Mouse (Mus musculus) adrenal gland, postnatal 4 days (tissue): ENCODE measurements around the gene Psma5. TPM values are rescaled to one million over a fixed set of nuclear protein-coding genes. Genes with fewer than 3 reads are reported as not detected.
"Not testable (repeated sequence)": the region's sequence is repeated elsewhere in the genome, so short reads cannot be mapped to it uniquely, and the experiment has no call there.

Source experiments
- DNase-seq, 2 experiments: peaks; one replicate each; pipeline ENCODE4 v3.0.0; 2021 to 2022; ENCODE audit warnings: low spot score in 2 of 2, mixed read lengths in 2 of 2
- long read RNA-seq, 2 experiments: library from polyadenylated mRNA; stranded (forward); transcript quantifications; one replicate each; pipeline ENCODE4 v2.0.0; 2021
- total RNA-seq, 2 experiments: library from RNA; stranded (reverse); gene quantifications; 2 replicates each; pipeline ENCODE4 v1.2.3; 2021

Gene Psma5
- total RNA-seq: 100 to 1,000 TPM in 1 of 2 experiments, 10 to 100 TPM in 1; 99.9 to 102 TPM
- long read RNA-seq, experiment 1, transcript Psma5-201 (9 exons, 1,239 nt): major isoform, 173 of 184 reads
- long read RNA-seq, experiment 1, partial matches to known transcripts: 9 of 184 reads
- long read RNA-seq, experiment 1, other reads (novel, unspliced or antisense): 2 of 184 reads
- long read RNA-seq, experiment 2, transcript Psma5-201 (9 exons, 1,239 nt): major isoform, 150 of 184 reads
- long read RNA-seq, experiment 2, partial matches to known transcripts: 26 of 184 reads
- long read RNA-seq, experiment 2, other reads (novel, unspliced or antisense): 8 of 184 reads

GRCm38 (mm10) chr3:108256719-108257637 is at the start of gene Psma5:
Psma5 (plus strand) TSS chr3:108256926.
- peak; percentile 86 to 94 for DNase-seq

- no peak for DNase-seq
Measured at GRCm38 (mm10) chr3:108209001-108209400, 47.7 kb upstream of the Psma5 start.

GRCm38 (mm10) chr3:108209536-108209935 is 47.2 kb upstream of the Psma5 start:
- no peak for DNase-seq

GRCm38 (mm10) chr3:108209946-108210770 is 46.6 kb upstream of the Psma5 start:
- DNase-seq: peak; percentile 70 to 87

GRCm38 (mm10) chr3:108210771-108211139 is 46.0 kb upstream of the Psma5 start, which contains the start of gene Atxn7l2:
Atxn7l2 (minus strand) TSS chr3:108210934.
- peak in 1 of 2 experiments; percentile 44 for DNase-seq

- DNase-seq: no peak
Measured at GRCm38 (mm10) chr3:108211845-108212244, 44.9 kb upstream of the Psma5 start.

- DNase-seq: no peak
Measured at GRCm38 (mm10) chr3:108212406-108212805, 44.3 kb upstream of the Psma5 start.

GRCm38 (mm10) chr3:108214734-108215133 is 42.0 kb upstream of the Psma5 start:
- no peak for DNase-seq

- DNase-seq: no peak
Measured at GRCm38 (mm10) chr3:108220661-108221060, 36.1 kb upstream of the Psma5 start.

GRCm38 (mm10) chr3:108225711-108226557 is 30.8 kb upstream of the Psma5 start:
- DNase-seq: no peak

GRCm38 (mm10) chr3:108226558-108227350 is 30.0 kb upstream of the Psma5 start, which contains the start of gene Sypl2:
Sypl2 (minus strand) TSS chr3:108226648.
- no peak for DNase-seq

GRCm38 (mm10) chr3:108227521-108227920 is 29.2 kb upstream of the Psma5 start:
- no peak for DNase-seq

- no peak for DNase-seq
Measured at GRCm38 (mm10) chr3:108231646-108232045, 25.1 kb upstream of the Psma5 start.

GRCm38 (mm10) chr3:108237474-108238102 is 19.1 kb upstream of the Psma5 start:
- not testable (repeated sequence) for DNase-seq

- DNase-seq: no peak
Measured at GRCm38 (mm10) chr3:108241243-108241839, 15.4 kb upstream of the Psma5 start.

GRCm38 (mm10) chr3:108246857-108247256 is 9.9 kb upstream of the Psma5 start:
- DNase-seq: no peak

- DNase-seq: no peak
Measured at GRCm38 (mm10) chr3:108257831-108258500, 1.2 kb downstream of the Psma5 start.

GRCm38 (mm10) chr3:108259319-108259718 is 2.6 kb downstream of the Psma5 start:
- no peak for DNase-seq
